Mouse (Mus musculus) neural tube, embryonic 12.5 days (tissue): ENCODE results near the gene Fzd2. TPM values are rescaled to one million over a fixed set of nuclear protein-coding genes. Genes with fewer than 3 reads are reported as not detected.
A peak's percentile ranks its signal among the peaks of the same experiment; 100 is the strongest.

Experiments used
- ATAC-seq: fragments of 200-750 bp; cut with Nextera tagmentation; 2 replicates; pipeline ENCODE4 v1.8.0; 2017; ENCODE audit warnings: low read depth, mild to moderate bottlenecking, moderate TSS enrichment, moderate library complexity; ENCODE audit not compliant: low FRiP score
- H3K27ac ChIP-seq: fragments of 300-500 bp; sonication (generic); 2 replicates; pipeline ENCODE4 v1.5.1; 2016
- H3K27me3 ChIP-seq: fragments of 300-500 bp; sonication (generic); replicated peaks from 2 replicates; pipeline ENCODE4 v1.6.1; 2016; ENCODE audit warnings: mild to moderate bottlenecking
- H3K36me3 ChIP-seq: fragments of 300-500 bp; sonication (generic); 2 replicates; pipeline ENCODE4 v1.6.1; 2016; ENCODE audit warnings: mild to moderate bottlenecking
- H3K4me1 ChIP-seq: fragments of 300-500 bp; sonication (generic); 2 replicates; pipeline ENCODE4 v1.6.1; 2016
- H3K4me2 ChIP-seq: fragments of 300-500 bp; sonication (generic); replicated peaks from 2 replicates; pipeline ENCODE4 v1.6.1; 2016; ENCODE audit warnings: mild to moderate bottlenecking
- H3K4me3 ChIP-seq: fragments of 300-500 bp; sonication (generic); 2 replicates; pipeline ENCODE4 v1.5.1; 2016
- H3K9ac ChIP-seq: fragments of 300-500 bp; sonication (generic); 2 replicates; pipeline ENCODE4 v1.6.1; 2016; ENCODE audit warnings: mild to moderate bottlenecking
- H3K9me3 ChIP-seq: fragments of 300-500 bp; sonication (generic); 2 replicates; pipeline ENCODE4 v1.6.1; 2016; ENCODE audit warnings: mild to moderate bottlenecking
- WGBS: fragments of 180-500 bp; shearing (Covaris S2); methylation state at CpG from one replicate; pipeline ENCODE4 v1.1.7; 2016; 5-methylcytosine and 5-hydroxymethylcytosine counted together
- polyA plus RNA-seq: library from polyadenylated mRNA; unstranded; fragments of >200 nt; fragmentation: Nextera tagmentation; extraction: Ambion mirVana; gene quantifications from 2 replicates; pipeline ENCODE4 v1.2.1, GENCODE M21; 2016

The Fzd2 gene
- polyA plus RNA-seq, 1 experiment from 2014 or later = 38.2 TPM

- Histone ChIP-seq H3K4me2 (peak overlapping the region; percentile 88), H3K9me3 (no peaks in the 10 kb centered on the region), H3K27ac (no peak overlapping the region), H3K36me3 (no peaks in the 10 kb centered on the region), H3K27me3 (peaks cover 4% of the 10 kb centered on the region; the same call in 1 of the 2 replicates), H3K9ac (peak overlapping the region; percentile 97), H3K4me3 (peak overlapping the region; percentile 90), H3K4me1 (peaks cover 52% of the 10 kb centered on the region)
- WGBS = 6% methylated on average over 10 of the region's 10 CpGs
- ATAC-seq = no peak
These were observed 3.7 kb downstream of the Fzd2 start for GRCm38 (mm10) chr11:102607686-102608548.

GRCm38 (mm10) chr11:102608691-102609090 lies 4.5 kb downstream of the Fzd2 start:
- WGBS = 9% methylated on average over 4 of the region's 4 CpGs
- no peak overlapping the region for H3K27ac ChIP-seq
- peak overlapping the region; percentile 90; the same call in 1 of the 2 replicates for H3K4me3 ChIP-seq
- H3K9me3 ChIP-seq = no peaks in the 10 kb centered on the region
- H3K36me3 ChIP-seq = no peaks in the 10 kb centered on the region
- peak overlapping the region; percentile 88 for H3K4me2 ChIP-seq
- peaks cover 51% of the 10 kb centered on the region for H3K4me1 ChIP-seq
- peak overlapping the region; percentile 97; the same call in 1 of the 2 replicates for H3K9ac ChIP-seq
- peaks cover 4% of the 10 kb centered on the region; the same call in 1 of the 2 replicates for H3K27me3 ChIP-seq
- ATAC-seq = no peak

- ATAC-seq = no peak
- peaks cover 4% of the 10 kb centered on the region; the same call in 1 of the 2 replicates for H3K27me3 ChIP-seq
- H3K4me3 ChIP-seq = no peak overlapping the region
- H3K36me3 ChIP-seq = no peaks in the 10 kb centered on the region
- H3K27ac ChIP-seq = no peak overlapping the region
- peaks cover 51% of the 10 kb centered on the region for H3K4me1 ChIP-seq
- no peaks in the 10 kb centered on the region for H3K9me3 ChIP-seq
- H3K9ac ChIP-seq = no peak overlapping the region
- WGBS = 44% methylated on average over 8 of the region's 8 CpGs
- peak overlapping the region; percentile 88 for H3K4me2 ChIP-seq
These were observed 5.3 kb downstream of the Fzd2 start for GRCm38 (mm10) chr11:102609483-102609882.

DNA sequence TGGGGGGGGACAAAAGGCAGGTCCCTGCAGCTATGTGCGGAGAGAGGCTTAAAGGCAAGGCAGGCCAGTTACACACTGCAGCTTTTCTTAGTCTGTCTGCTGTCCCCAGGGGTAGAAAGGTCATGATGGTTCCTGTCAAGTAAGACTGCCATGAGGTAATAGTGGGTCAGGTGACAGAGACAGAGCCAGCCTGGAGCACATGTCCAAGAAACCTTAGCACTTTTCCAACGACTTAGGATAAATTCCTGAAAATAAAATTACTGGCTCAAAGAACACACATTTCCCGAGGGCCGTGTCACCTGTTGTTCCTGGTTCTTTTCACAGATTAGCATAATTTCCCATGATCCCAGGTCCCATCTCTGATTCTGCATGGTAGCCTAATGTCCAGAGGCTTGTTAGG lies 6.1 kb downstream of the Fzd2 start:
- peaks cover 49% of the 10 kb centered on the region for H3K4me1 ChIP-seq
- no peaks in the 10 kb centered on the region for H3K9me3 ChIP-seq
- no peak overlapping the region for H3K9ac ChIP-seq
- H3K4me3 ChIP-seq = no peak overlapping the region
- peaks cover 4% of the 10 kb centered on the region; the same call in 1 of the 2 replicates for H3K27me3 ChIP-seq
- no peak for ATAC-seq
- WGBS = 23% methylated on average over 4 of the region's 4 CpGs
- no peak overlapping the region for H3K27ac ChIP-seq
- no peaks in the 10 kb centered on the region for H3K36me3 ChIP-seq
- peak overlapping the region; percentile 88; the same call in 1 of the 2 replicates for H3K4me2 ChIP-seq

DNA sequence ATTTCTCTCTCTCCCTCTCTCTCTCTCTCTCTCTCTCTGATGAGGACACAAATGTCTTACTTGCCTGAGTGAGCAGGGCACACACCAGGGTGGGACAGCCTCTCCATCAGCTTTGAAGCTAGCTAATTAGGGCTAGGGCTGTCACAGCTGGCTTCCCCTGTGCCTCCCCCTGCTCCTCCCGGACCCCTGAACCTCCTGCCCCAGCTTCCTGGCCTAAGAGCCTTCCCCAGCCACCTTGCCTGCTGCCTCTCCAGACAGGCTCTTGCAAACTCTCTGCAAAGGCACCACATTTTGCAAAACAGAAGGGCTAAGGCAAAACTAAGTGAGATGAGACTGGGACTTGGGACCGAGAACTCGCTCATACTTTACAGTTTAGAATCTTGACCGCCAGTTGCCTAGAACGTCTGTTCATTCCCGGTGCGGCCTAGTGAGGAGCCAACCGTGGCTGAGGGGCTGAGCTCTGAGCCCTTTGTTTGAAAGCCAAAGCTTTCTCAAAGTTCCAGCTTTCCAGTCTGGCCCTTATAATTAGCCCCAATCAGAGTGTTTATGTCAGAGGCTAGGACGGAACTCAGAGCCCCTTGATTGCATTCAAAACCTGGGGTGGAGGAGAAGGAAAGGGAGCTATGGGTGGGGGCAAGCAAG lies 6.6 kb downstream of the Fzd2 start:
- Histone ChIP-seq H3K4me3 (no peak overlapping the region), H3K4me2 (peak overlapping the region; percentile 16), H3K36me3 (no peaks in the 10 kb centered on the region), H3K27ac (peak overlapping the region; percentile 26; the same call in 1 of the 2 replicates), H3K4me1 (peaks cover 44% of the 10 kb centered on the region), H3K9ac (no peak overlapping the region), H3K9me3 (no peaks in the 10 kb centered on the region), H3K27me3 (peaks cover 4% of the 10 kb centered on the region; the same call in 1 of the 2 replicates)
- no peak for ATAC-seq
- WGBS = 11% methylated on average over 9 of the region's 9 CpGs

- H3K9ac ChIP-seq = no peak overlapping the region
- H3K27me3 ChIP-seq = peaks cover 4% of the 10 kb centered on the region; the same call in 1 of the 2 replicates
- H3K4me1 ChIP-seq = peaks cover 39% of the 10 kb centered on the region
- 16% methylated on average over 6 of the region's 6 CpGs for WGBS
- H3K9me3 ChIP-seq = no peaks in the 10 kb centered on the region
- no peak for ATAC-seq
- H3K27ac ChIP-seq = peak overlapping the region; percentile 12; the same call in 1 of the 2 replicates
- no peaks in the 10 kb centered on the region for H3K36me3 ChIP-seq
- H3K4me2 ChIP-seq = peak overlapping the region; percentile 16; the same call in 1 of the 2 replicates
- no peak overlapping the region for H3K4me3 ChIP-seq
These were observed 7.1 kb downstream of the Fzd2 start for GRCm38 (mm10) chr11:102611317-102611705.

- no peak overlapping the region for H3K4me2 ChIP-seq
- H3K9ac ChIP-seq = no peak overlapping the region
- no peak for ATAC-seq
- H3K9me3 ChIP-seq = 0 out of 2 replicates have a peak, but pooled peaks cover 4% of the 10 kb centered on the region
- H3K27ac ChIP-seq = no peak overlapping the region
- no peaks in the 10 kb centered on the region for H3K36me3 ChIP-seq
- 62% methylated on average over 2 of the region's 2 CpGs for WGBS
- H3K4me1 ChIP-seq = peaks cover 11% of the 10 kb centered on the region
- no peaks in the 10 kb centered on the region for H3K27me3 ChIP-seq
- no peak overlapping the region for H3K4me3 ChIP-seq
These were observed 15.3 kb downstream of the Fzd2 start for GRCm38 (mm10) chr11:102619449-102619848.

- WGBS = 8% methylated on average over 17 of the region's 17 CpGs
- Histone ChIP-seq H3K4me3 (no peak overlapping the region), H3K4me2 (peak overlapping the region; percentile 31), H3K36me3 (no peaks in the 10 kb centered on the region), H3K27ac (0 out of 2 replicates have a peak overlapping the region, but pooled peaks have one; percentile 26), H3K9ac (0 out of 2 replicates have a peak overlapping the region, but pooled peaks have one; percentile 1), H3K4me1 (peaks cover 25% of the 10 kb centered on the region), H3K9me3 (0 out of 2 replicates have a peak, but pooled peaks cover 3% of the 10 kb centered on the region), H3K27me3 (no peaks in the 10 kb centered on the region)
- ATAC-seq = peak; percentile 44; the same call in 1 of the 2 replicates
These were observed 19.9 kb downstream of the Fzd2 start for GRCm38 (mm10) chr11:102623876-102624789.

- ATAC-seq = no peak
- Histone ChIP-seq H3K4me2 (peak overlapping the region; percentile 31; the same call in 1 of the 2 replicates), H3K9me3 (no peaks in the 10 kb centered on the region), H3K27ac (peak overlapping the region; percentile 50; the same call in 1 of the 2 replicates), H3K9ac (0 out of 2 replicates have a peak overlapping the region, but pooled peaks have one; percentile 1), H3K36me3 (no peaks in the 10 kb centered on the region), H3K4me1 (peaks cover 25% of the 10 kb centered on the region), H3K4me3 (no peak overlapping the region), H3K27me3 (no peaks in the 10 kb centered on the region)
- 44% methylated on average over 14 of the region's 14 CpGs for WGBS
These were observed 20.8 kb downstream of the Fzd2 start for GRCm38 (mm10) chr11:102624888-102625407.

DNA sequence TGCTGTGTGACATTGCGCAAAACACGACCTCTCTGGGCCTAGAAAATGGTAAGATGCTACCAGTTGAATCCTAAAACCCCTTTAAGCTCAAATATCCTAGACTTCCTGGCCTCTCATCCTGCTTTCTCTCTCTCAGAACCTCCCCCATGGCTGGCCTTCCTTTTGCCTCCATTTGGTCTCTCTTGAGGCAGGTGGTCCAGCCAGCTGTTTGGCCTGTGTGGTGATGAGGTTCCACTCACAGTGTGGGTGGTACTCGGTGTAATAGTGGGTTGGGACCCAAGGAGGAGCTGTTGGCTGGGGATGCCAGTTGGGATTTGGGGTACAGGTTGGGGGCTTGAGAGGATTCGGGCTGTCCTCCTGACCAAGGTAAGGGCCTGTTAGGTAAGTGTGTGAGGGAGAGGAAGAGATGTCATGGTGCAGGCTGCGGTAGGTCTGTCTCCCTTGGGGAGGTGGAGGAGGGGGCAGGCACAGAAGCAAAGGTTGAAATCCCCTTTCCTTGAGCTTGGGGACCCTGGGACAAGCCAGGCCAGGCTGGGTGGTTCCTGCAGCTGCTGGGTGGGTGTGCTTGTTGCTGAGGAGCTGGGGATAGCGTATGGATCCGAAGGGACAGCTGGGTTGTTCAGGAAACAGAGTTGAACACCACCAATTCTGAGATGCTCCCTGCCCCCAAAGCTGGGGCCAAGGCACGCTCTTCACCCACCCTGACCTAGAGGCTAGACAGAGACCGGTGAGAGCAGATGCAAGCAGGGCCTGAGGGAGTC lies 23.2 kb downstream of the Fzd2 start:
- 86% methylated on average over 9 of the region's 9 CpGs for WGBS
- Histone ChIP-seq H3K4me2 (no peak overlapping the region), H3K4me3 (no peak overlapping the region), H3K27ac (no peak overlapping the region), H3K36me3 (no peaks in the 10 kb centered on the region), H3K27me3 (no peaks in the 10 kb centered on the region), H3K9ac (no peak overlapping the region), H3K9me3 (no peaks in the 10 kb centered on the region), H3K4me1 (peaks cover 39% of the 10 kb centered on the region)
- no peak for ATAC-seq
